Mouse (Mus musculus) heart, postnatal 25 days (tissue): ENCODE results near the gene Foxd4. TPM values are rescaled to one million over a fixed set of nuclear protein-coding genes. Genes with fewer than 3 reads are reported as not detected.

ENCODE experiments used
- DNase-seq: peaks from one replicate; pipeline ENCODE4 v3.0.0; 2022; ENCODE audit warnings: low spot score
- intact Hi-C: fragments of 180-260 bp; cut with DNase I; formaldehyde crosslinking; loops from one replicate; pipeline ENCODE4 v1.15.1; 2025
- total RNA-seq, 2 experiments: library from RNA; stranded (reverse); gene quantifications; 2 replicates each; pipeline ENCODE4 v1.2.3; 2021

Foxd4 gene
- not detected for total RNA-seq

GRCm38 (mm10) chr19:24900581-24901220 is at the start of gene Foxd4:
Gene Foxd4 (minus strand): TSS chr19:24901197.
- intact Hi-C loops: no loop called here
- DNase-seq: no peak

GRCm38 (mm10) chr19:24945521-24946262 is 44.7 kb upstream of the Foxd4 start:
- no peak for DNase-seq
- intact Hi-C loops: no loop called here

- intact Hi-C loops: no loop called here
- no peak for DNase-seq
These were observed 36.1 kb upstream of the Foxd4 start for GRCm38 (mm10) chr19:24937084-24937483.

GRCm38 (mm10) chr19:24929041-24929440 is 28.0 kb upstream of the Foxd4 start:
- intact Hi-C loops: no loop called here

GRCm38 (mm10) chr19:24920866-24921265 is 19.9 kb upstream of the Foxd4 start:
- intact Hi-C loops: no loop called here
- DNase-seq: no peak

More at GRCm38 (mm10) chr19:24929041-24929440, 28.0 kb upstream of the Foxd4 start:
- no peak for DNase-seq

- intact Hi-C loops: no loop called here
- DNase-seq: no peak
These were observed 7.6 kb upstream of the Foxd4 start for GRCm38 (mm10) chr19:24908385-24909155.

- DNase-seq: no peak
- intact Hi-C loops: no loop called here
These were observed 6.7 kb upstream of the Foxd4 start for GRCm38 (mm10) chr19:24907655-24908054.

GRCm38 (mm10) chr19:24902821-24903220 is 1.8 kb upstream of the Foxd4 start:
- no peak for DNase-seq
- intact Hi-C loops: no loop called here

GRCm38 (mm10) chr19:24902256-24902655 is 1.3 kb upstream of the Foxd4 start:
- intact Hi-C loops: no loop called here
- DNase-seq: no peak

- intact Hi-C loops: no loop called here
- DNase-seq: no peak
These were observed 669 bp upstream of the Foxd4 start for GRCm38 (mm10) chr19:24901666-24902065.

GRCm38 (mm10) chr19:24899578-24900544 is 1.1 kb downstream of the Foxd4 start:
- intact Hi-C loops: no loop called here
- DNase-seq: no peak

- no peak for DNase-seq
- intact Hi-C loops: no loop called here
These were observed 2.0 kb downstream of the Foxd4 start for GRCm38 (mm10) chr19:24898737-24899577.

GRCm38 (mm10) chr19:24897896-24898736 is 2.9 kb downstream of the Foxd4 start:
- intact Hi-C loops: no loop called here
- DNase-seq: no peak

GRCm38 (mm10) chr19:24897006-24897895 is 3.7 kb downstream of the Foxd4 start:
- intact Hi-C loops: no loop called here
- DNase-seq: no peak

- DNase-seq: no peak
- intact Hi-C loops: no loop called here
These were observed 4.5 kb downstream of the Foxd4 start for GRCm38 (mm10) chr19:24896536-24896935.

- no peak for DNase-seq
- intact Hi-C loops: no loop called here
These were observed 14.1 kb downstream of the Foxd4 start for GRCm38 (mm10) chr19:24886888-24887287.

GRCm38 (mm10) chr19:24885504-24885903 is 15.5 kb downstream of the Foxd4 start:
- no peak for DNase-seq
- intact Hi-C loops: no loop called here
